Comparison of ENCODE assay signal across 8 mouse cellular contexts in the genomic region with DNA sequence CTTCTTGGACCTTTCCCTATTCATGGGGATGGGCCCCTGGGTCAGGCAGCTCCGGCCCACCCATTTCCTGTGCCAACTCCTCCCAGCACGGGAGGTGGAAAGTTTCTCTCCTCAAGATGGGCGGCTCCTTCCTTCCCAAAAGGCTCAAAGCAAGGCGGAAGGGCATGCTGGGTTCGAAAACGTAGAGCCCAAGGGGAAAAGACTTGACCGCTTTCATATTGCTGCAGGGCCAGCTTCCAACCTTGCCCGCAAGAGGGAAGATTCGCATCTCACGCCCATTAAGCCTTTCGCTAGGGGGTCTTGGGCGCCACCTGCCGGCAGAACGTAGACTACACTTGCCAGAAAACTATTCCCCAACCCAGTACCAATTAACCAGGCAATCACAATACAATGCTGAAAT. TPM values are rescaled to one million over a fixed set of nuclear protein-coding genes. Genes with fewer than 3 reads are reported as not detected.
DNase-seq lines count a peak whose midpoint lies in the region; ATAC-seq and TF ChIP-seq lines count a peak whose summit lies in the region.

No protein-coding gene starts in this region.

- no peaks in the 10 kb centered on the region for H3K9me3 ChIP-seq in forebrain, embryonic 12.5 days
- no peaks in the 10 kb centered on the region for H3K9me3 ChIP-seq in liver, postnatal 0 days (ENCODE audit: low read length)
- H3K9me3 ChIP-seq in neural tube, embryonic 12.5 days, result no peaks in the 10 kb centered on the region
- H3K9me3 ChIP-seq in stomach, embryonic 16.5 days (replicated peaks; ENCODE audit: control insufficient read depth, low read length), result no peaks in the 10 kb centered on the region

- ATAC-seq in forebrain, embryonic 12.5 days (ENCODE audit: low FRiP score), result peak; percentile 7; the same call in 1 of the 2 replicates
- peak; percentile 12; the same call in 1 of the 2 replicates for ATAC-seq in liver, postnatal 0 days
- ATAC-seq in neural tube, embryonic 12.5 days (ENCODE audit: low FRiP score, low read depth), result no peak
- no peak for ATAC-seq in stomach, embryonic 16.5 days (ENCODE audit: insufficient read depth, low FRiP score)

- no peak; the same call in 1 of the 2 replicates for TF ChIP-seq EP300 in liver, postnatal 0 days (IDR thresholded peaks at IDR 0.05; ENCODE audit: low read depth)

- DNase-seq in CD4-positive, CD25-positive, alpha-beta regulatory T cell, adult 2 months (ENCODE audit: low read depth, low spot score), result peak; percentile 92
- DNase-seq in c-Kit-positive CD71-negative TER-119-negative erythroid progenitor cells, embryonic 14.5 days (ENCODE audit: low read depth), result peak; percentile 81
- DNase-seq in heart, postnatal 14 days, result peak; percentile 92 to 95
- DNase-seq in kidney, postnatal 4 days, result peak; percentile 94 to 95
- DNase-seq in liver, postnatal 0 days, result peak; percentile 93

- H3K36me3 ChIP-seq in forebrain, embryonic 12.5 days (replicated peaks), result peaks cover 30% of the 10 kb centered on the region
- H3K36me3 ChIP-seq in liver, postnatal 0 days (replicated peaks; ENCODE audit: insufficient read depth, low read length), result peaks cover 3% of the 10 kb centered on the region
- H3K36me3 ChIP-seq in neural tube, embryonic 12.5 days, result peaks cover 24% of the 10 kb centered on the region
- H3K36me3 ChIP-seq in stomach, embryonic 16.5 days (ENCODE audit: control insufficient read depth, insufficient read depth, low read length), result no peaks in the 10 kb centered on the region

- H3K27me3 ChIP-seq in forebrain, embryonic 12.5 days, result peaks cover 4% of the 10 kb centered on the region; the same call in 1 of the 2 replicates
- H3K27me3 ChIP-seq in liver, postnatal 0 days (ENCODE audit: insufficient read depth, low read length), result no peaks in the 10 kb centered on the region
- H3K27me3 ChIP-seq in neural tube, embryonic 12.5 days (replicated peaks), result no peaks in the 10 kb centered on the region
- H3K27me3 ChIP-seq in stomach, embryonic 16.5 days (ENCODE audit: control insufficient read depth, insufficient read depth, low read length), result no peaks in the 10 kb centered on the region

- WGBS in forebrain, embryonic 12.5 days, result 6% methylated on average over 14 of the region's 14 CpGs
- WGBS in liver, postnatal 0 days (ENCODE audit: insufficient replicate concordance), result 1% methylated on average over 14 of the region's 14 CpGs
- 7% methylated on average over 14 of the region's 14 CpGs for WGBS in neural tube, embryonic 12.5 days
- WGBS in stomach, embryonic 16.5 days, result 2% methylated on average over 14 of the region's 14 CpGs

- H3K27ac ChIP-seq in forebrain, embryonic 12.5 days, result peak overlapping the region; percentile 95; the same call in 1 of the 2 replicates
- H3K27ac ChIP-seq in liver, postnatal 0 days (ENCODE audit: low read depth), result peak overlapping the region; percentile 92
- H3K27ac ChIP-seq in neural tube, embryonic 12.5 days, result no peak overlapping the region
- H3K27ac ChIP-seq in stomach, embryonic 16.5 days (ENCODE audit: low read length), result peak overlapping the region; percentile 78

- peak overlapping the region; percentile 98 for H3K4me2 ChIP-seq in forebrain, embryonic 12.5 days
- H3K4me2 ChIP-seq in liver, postnatal 0 days (ENCODE audit: low read depth, low read length), result peak overlapping the region; percentile 91
- H3K4me2 ChIP-seq in neural tube, embryonic 12.5 days (replicated peaks), result peak overlapping the region; percentile 94
- peak overlapping the region; percentile 89 for H3K4me2 ChIP-seq in stomach, embryonic 16.5 days (ENCODE audit: low read depth, low read length)

- peak overlapping the region; percentile 97 for H3K9ac ChIP-seq in forebrain, embryonic 12.5 days
- H3K9ac ChIP-seq in liver, postnatal 0 days (replicated peaks), result peak overlapping the region; percentile 88
- H3K9ac ChIP-seq in neural tube, embryonic 12.5 days, result peak overlapping the region; percentile 98
- H3K9ac ChIP-seq in stomach, embryonic 16.5 days (ENCODE audit: low read length), result peak overlapping the region; percentile 95

- peak; percentile 99 for TF ChIP-seq CTCF in liver, postnatal 0 days (IDR thresholded peaks at IDR 0.05; ENCODE audit: low read depth)

- peak overlapping the region; percentile 87 for H3K4me3 ChIP-seq in forebrain, embryonic 12.5 days (replicated peaks)
- H3K4me3 ChIP-seq in liver, postnatal 0 days (ENCODE audit: low read depth, low read length), result peak overlapping the region; percentile 84
- peak overlapping the region; percentile 91 for H3K4me3 ChIP-seq in neural tube, embryonic 12.5 days
- peak overlapping the region; percentile 93 for H3K4me3 ChIP-seq in stomach, embryonic 16.5 days (replicated peaks; ENCODE audit: low read length)

- intact Hi-C loops in heart, postnatal 14 days (cut with DNase I), result loop anchor here (2.0 to 5.0 kb wide), 3 partner anchors 37 to 160 kb away; partner anchors contain the start of genes Ap5b1 and Scyl1

- H3K4me1 ChIP-seq in forebrain, embryonic 12.5 days, result peaks cover 64% of the 10 kb centered on the region
- peaks cover 44% of the 10 kb centered on the region for H3K4me1 ChIP-seq in liver, postnatal 0 days (ENCODE audit: insufficient read depth)
- peaks cover 62% of the 10 kb centered on the region for H3K4me1 ChIP-seq in neural tube, embryonic 12.5 days
- H3K4me1 ChIP-seq in stomach, embryonic 16.5 days (ENCODE audit: control insufficient read depth, insufficient read depth, low read length), result peaks cover 66% of the 10 kb centered on the region

RNA-seq across cellular contexts. Expression of gene Ehbp1l1, which starts 1.6 kb away (rescaled TPM):
- 6.1 and 6.7 TPM in 2 replicates for polyA plus RNA-seq in forebrain, embryonic 12.5 days (2016; fragmentation: Nextera tagmentation; extraction: Ambion mirVana)
- total RNA-seq in heart, postnatal 14 days (2021), result 100 to 1,000 TPM; 124 to 141 TPM
- polyA plus RNA-seq in liver, postnatal 0 days (2015; fragmentation: Nextera tagmentation; extraction: Ambion mirVana), result 38.5 and 42.5 TPM in 2 replicates
- 10.1 and 10.5 TPM in 2 replicates for polyA plus RNA-seq in neural tube, embryonic 12.5 days (2016; fragmentation: Nextera tagmentation; extraction: Ambion mirVana)
- 51.2 and 63.2 TPM in 2 replicates for polyA plus RNA-seq in stomach, embryonic 16.5 days (2015; fragmentation: Nextera tagmentation; extraction: Ambion mirVana)

RNA-seq across cellular contexts. Expression of gene Fam89b, which starts 1.8 kb away (rescaled TPM):
- polyA plus RNA-seq in forebrain, embryonic 12.5 days (2016; fragmentation: Nextera tagmentation; extraction: Ambion mirVana), result 170 and 172 TPM in 2 replicates
- 10 to 100 TPM; 38.6 to 40.1 TPM for total RNA-seq in heart, postnatal 14 days (2021)
- 28.9 and 31.0 TPM in 2 replicates for polyA plus RNA-seq in liver, postnatal 0 days (2015; fragmentation: Nextera tagmentation; extraction: Ambion mirVana)
- polyA plus RNA-seq in neural tube, embryonic 12.5 days (2016; fragmentation: Nextera tagmentation; extraction: Ambion mirVana), result 193 and 195 TPM in 2 replicates
- polyA plus RNA-seq in stomach, embryonic 16.5 days (2015; fragmentation: Nextera tagmentation; extraction: Ambion mirVana), result 64.6 and 66.5 TPM in 2 replicates

RNA-seq across cellular contexts. Expression of gene Ltbp3, which starts 13.0 kb away (rescaled TPM):
- 10.0 and 12.0 TPM in 2 replicates for polyA plus RNA-seq in forebrain, embryonic 12.5 days (2016; fragmentation: Nextera tagmentation; extraction: Ambion mirVana)
- total RNA-seq in heart, postnatal 14 days (2021), result 10 to 100 TPM; 47.2 to 55.5 TPM
- 1.3 and 1.4 TPM in 2 replicates for polyA plus RNA-seq in liver, postnatal 0 days (2015; fragmentation: Nextera tagmentation; extraction: Ambion mirVana)
- polyA plus RNA-seq in neural tube, embryonic 12.5 days (2016; fragmentation: Nextera tagmentation; extraction: Ambion mirVana), result 10.6 and 12.6 TPM in 2 replicates
- polyA plus RNA-seq in stomach, embryonic 16.5 days (2015; fragmentation: Nextera tagmentation; extraction: Ambion mirVana), result 22.8 and 24.6 TPM in 2 replicates

RNA-seq across cellular contexts. Expression of gene Kcnk7, which starts 23.5 kb away (rescaled TPM):
- 0.29 TPM in 1 of 2 replicates, not detected in the other for polyA plus RNA-seq in forebrain, embryonic 12.5 days (2016; fragmentation: Nextera tagmentation; extraction: Ambion mirVana)
- not detected for total RNA-seq in heart, postnatal 14 days (2021)
- polyA plus RNA-seq in liver, postnatal 0 days (2015; fragmentation: Nextera tagmentation; extraction: Ambion mirVana), result 0.17 and 0.18 TPM in 2 replicates
- polyA plus RNA-seq in neural tube, embryonic 12.5 days (2016; fragmentation: Nextera tagmentation; extraction: Ambion mirVana), result 0.19 TPM in 2 replicates
- 2.0 and 2.2 TPM in 2 replicates for polyA plus RNA-seq in stomach, embryonic 16.5 days (2015; fragmentation: Nextera tagmentation; extraction: Ambion mirVana)

RNA-seq across cellular contexts. Expression of gene Pcnx3, which starts 39.0 kb away (rescaled TPM):
- 32.4 and 35.1 TPM in 2 replicates for polyA plus RNA-seq in forebrain, embryonic 12.5 days (2016; fragmentation: Nextera tagmentation; extraction: Ambion mirVana)
- 10 to 100 TPM; 24.0 to 24.9 TPM for total RNA-seq in heart, postnatal 14 days (2021)
- polyA plus RNA-seq in liver, postnatal 0 days (2015; fragmentation: Nextera tagmentation; extraction: Ambion mirVana), result 5.2 and 5.6 TPM in 2 replicates
- polyA plus RNA-seq in neural tube, embryonic 12.5 days (2016; fragmentation: Nextera tagmentation; extraction: Ambion mirVana), result 30.3 and 32.4 TPM in 2 replicates
- 17.2 and 17.4 TPM in 2 replicates for polyA plus RNA-seq in stomach, embryonic 16.5 days (2015; fragmentation: Nextera tagmentation; extraction: Ambion mirVana)

Comparison
In these comparisons a context has a peak if more than half of its experiments do, and no peak if none do; other contexts are left out.
1. ATAC-seq: peak in forebrain, embryonic 12.5 days (single experiment) and liver, postnatal 0 days (single experiment); none in neural tube, embryonic 12.5 days (single experiment) and stomach, embryonic 16.5 days (single experiment).
2. Peak in every context shown above with its lines, with median percentiles within 50 percentile points of each other: DNase-seq, H3K4me2 ChIP-seq, H3K4me3 ChIP-seq and H3K9ac ChIP-seq.